Mouse (Mus musculus) intestine, postnatal 0 days (tissue): Measurements from ENCODE around the gene 2700097O09Rik. TPM values are rescaled to one million over a fixed set of nuclear protein-coding genes. Genes with fewer than 3 reads are reported as not detected.
A peak's percentile ranks its signal among the peaks of the same experiment; 100 is the strongest.
"Not testable (repeated sequence)": the region's sequence is repeated elsewhere in the genome, so short reads cannot be mapped to it uniquely, and the experiment has no call there.

Source experiments
- ATAC-seq: fragments of 200-750 bp; cut with Nextera tagmentation; 2 replicates; pipeline ENCODE4 v1.8.0; 2017; ENCODE audit warnings: mild to moderate bottlenecking, moderate TSS enrichment, moderate library complexity
- H3K27ac ChIP-seq: fragments of 300-500 bp; sonication (generic); 2 replicates; pipeline ENCODE4 v1.5.1; 2014; ENCODE audit warnings: mild to moderate bottlenecking, low read depth, low read length, moderate library complexity
- H3K27me3 ChIP-seq: fragments of 300-500 bp; sonication (generic); replicated peaks from 2 replicates; pipeline ENCODE4 v1.6.1; 2014; ENCODE audit warnings: low read length, mixed read lengths; ENCODE audit not compliant: control insufficient read depth, insufficient read depth
- H3K36me3 ChIP-seq: fragments of 300-500 bp; sonication (generic); 2 replicates; pipeline ENCODE4 v1.6.1; 2014; ENCODE audit warnings: mild to moderate bottlenecking, moderate library complexity; ENCODE audit not compliant: control insufficient read depth, insufficient read depth
- H3K4me1 ChIP-seq: fragments of 300-500 bp; sonication (generic); replicated peaks from 2 replicates; pipeline ENCODE4 v1.6.1; 2014; ENCODE audit warnings: antibody characterized with exemption, low read length, mixed read lengths; ENCODE audit not compliant: control insufficient read depth, insufficient read depth
- H3K4me2 ChIP-seq: fragments of 300-500 bp; sonication (generic); replicated peaks from 2 replicates; pipeline ENCODE4 v1.6.1; 2014; ENCODE audit warnings: low read depth, mild to moderate bottlenecking, moderate library complexity
- H3K4me3 ChIP-seq: fragments of 300-500 bp; sonication (generic); 2 replicates; pipeline ENCODE4 v1.5.1; 2014; ENCODE audit warnings: low read depth, low read length
- H3K9ac ChIP-seq: fragments of 300-500 bp; sonication (generic); 2 replicates; pipeline ENCODE4 v1.6.1; 2014; ENCODE audit warnings: mild to moderate bottlenecking, low read depth, low read length
- H3K9me3 ChIP-seq: fragments of 300-500 bp; sonication (generic); 2 replicates; pipeline ENCODE4 v1.6.1; 2016; ENCODE audit warnings: mixed run types; ENCODE audit not compliant: control insufficient read depth
- CTCF ChIP-seq: sonication (generic); IDR thresholded peaks from 2 replicates; pipeline ENCODE4 v1.5.1; 2016; ENCODE audit warnings: low read depth, mild to moderate bottlenecking, control low read depth, antibody characterized with exemption, moderate library complexity
- WGBS: fragments of 180-500 bp; shearing (Covaris S2); extraction: QIAGEN DNeasy Blood & Tissue Kit; methylation state at CpG from one replicate; pipeline ENCODE4 v1.1.7; 2014; 5-methylcytosine and 5-hydroxymethylcytosine counted together
- polyA plus RNA-seq: library from polyadenylated mRNA; unstranded; fragments of >200 nt; fragmentation: Nextera tagmentation; extraction: Ambion mirVana; gene quantifications from 2 replicates; pipeline ENCODE4 v1.2.1, GENCODE M21; 2015

2700097O09Rik gene
- polyA plus RNA-seq, 1 experiment from 2014 or later = 10.1 TPM

DNA sequence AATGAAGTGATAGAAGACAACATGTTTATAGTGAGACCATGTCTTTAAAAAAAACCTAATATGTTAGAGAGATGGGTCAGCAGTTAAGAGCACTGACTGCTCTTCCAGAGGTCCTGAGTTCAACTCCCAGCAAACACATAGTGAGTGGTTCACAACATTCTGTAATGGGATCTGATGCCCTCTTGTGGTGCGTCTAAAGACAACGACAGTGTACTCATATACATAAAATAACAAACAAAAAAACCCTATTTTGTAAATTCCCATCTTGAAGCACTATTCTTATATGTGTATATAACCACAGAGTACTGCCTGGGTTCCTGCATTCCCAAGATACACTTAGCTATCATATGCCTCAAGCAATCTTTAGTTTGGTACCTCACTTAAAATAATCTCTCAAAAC lies 1.2 kb downstream of the 2700097O09Rik start:
- not testable (repeated sequence) for H3K4me1 ChIP-seq, H3K27ac ChIP-seq, H3K9me3 ChIP-seq, H3K36me3 ChIP-seq, H3K9ac ChIP-seq, H3K4me3 ChIP-seq, ATAC-seq, H3K27me3 ChIP-seq
- WGBS = 33% methylated on average over 2 of the region's 2 CpGs
- TF ChIP-seq CTCF = peak; percentile 59
- peak overlapping the region; percentile 70; the same call in 1 of the 2 replicates for H3K4me2 ChIP-seq

DNA sequence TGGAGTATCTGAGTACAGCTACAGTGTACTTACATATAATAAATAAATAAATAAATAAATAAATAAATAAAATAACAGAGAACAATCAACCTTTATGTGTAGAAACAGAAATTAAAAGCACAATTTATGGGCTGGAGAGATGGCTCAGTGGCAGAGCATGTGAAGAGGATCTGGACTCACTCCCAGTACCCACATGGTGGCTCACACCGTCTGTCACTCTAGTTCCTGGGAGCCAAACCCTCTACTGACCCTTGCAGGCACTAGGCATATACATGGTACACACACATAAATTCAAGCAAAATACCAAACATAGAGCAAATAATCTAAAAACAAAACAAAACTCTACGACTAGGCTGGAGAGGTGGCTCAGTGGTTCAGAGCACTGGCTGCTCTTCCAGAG lies 4.6 kb downstream of the 2700097O09Rik start:
- ATAC-seq = no peak
- no peak for TF ChIP-seq CTCF
- no peaks in the 10 kb centered on the region for H3K36me3 ChIP-seq
- 91% methylated on average over 2 of the region's 2 CpGs for WGBS
- H3K9ac ChIP-seq = no peak overlapping the region
- no peak overlapping the region for H3K4me3 ChIP-seq
- no peaks in the 10 kb centered on the region for H3K27me3 ChIP-seq
- H3K4me1 ChIP-seq = no peaks in the 10 kb centered on the region
- no peak overlapping the region for H3K27ac ChIP-seq
- H3K4me2 ChIP-seq = no peak overlapping the region
- H3K9me3 ChIP-seq = no peaks in the 10 kb centered on the region

DNA sequence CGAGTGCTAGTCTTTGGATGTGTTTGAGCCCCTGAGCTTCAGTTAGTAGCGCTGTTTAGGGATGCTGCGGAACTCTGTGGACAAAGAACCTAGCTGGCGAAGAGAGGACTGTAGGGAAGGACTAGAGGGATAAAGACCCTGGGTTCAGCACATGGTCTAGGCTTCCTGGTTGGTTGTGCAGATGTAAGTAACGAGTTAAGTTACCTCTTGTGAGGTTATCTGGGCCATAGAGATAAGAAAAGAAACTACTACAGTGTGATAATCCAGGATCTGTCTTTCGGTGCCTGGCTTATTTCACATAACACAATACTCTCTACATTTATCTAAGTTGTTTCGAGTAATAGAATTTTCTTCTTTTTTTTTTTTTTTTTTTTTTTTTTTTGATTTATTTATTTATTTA lies 6.2 kb downstream of the 2700097O09Rik start:
- ATAC-seq = no peak
- TF ChIP-seq CTCF = no peak
- Histone ChIP-seq H3K4me3 (no peak overlapping the region), H3K27ac (no peak overlapping the region), H3K36me3 (no peaks in the 10 kb centered on the region), H3K9ac (no peak overlapping the region), H3K9me3 (no peaks in the 10 kb centered on the region), H3K4me2 (no peak overlapping the region), H3K4me1 (no peaks in the 10 kb centered on the region), H3K27me3 (no peaks in the 10 kb centered on the region)
- WGBS = 79% methylated on average over 7 of the region's 7 CpGs

DNA sequence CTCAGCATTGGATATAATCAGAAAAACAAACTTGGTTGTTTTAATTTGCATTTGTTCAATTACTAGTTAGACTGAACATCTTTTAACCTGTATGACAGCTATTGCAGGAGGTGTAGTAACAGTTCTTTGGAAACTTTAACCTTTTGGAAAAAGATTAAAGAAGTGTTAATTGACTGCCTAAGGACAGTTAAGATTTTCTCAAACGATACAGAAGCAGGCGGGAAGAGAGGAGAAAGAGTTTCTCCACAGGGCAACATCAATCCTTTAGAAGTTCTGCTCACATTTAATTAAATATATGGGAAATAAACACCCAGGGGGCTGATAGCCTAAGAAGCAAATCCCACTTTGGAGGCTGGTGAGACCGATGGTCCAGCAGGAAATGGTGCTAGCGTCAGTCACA lies 7.4 kb downstream of the 2700097O09Rik start:
- H3K4me2 ChIP-seq = no peak overlapping the region
- H3K27me3 ChIP-seq = no peaks in the 10 kb centered on the region
- H3K4me3 ChIP-seq = no peak overlapping the region
- no peak for ATAC-seq
- no peaks in the 10 kb centered on the region for H3K9me3 ChIP-seq
- no peaks in the 10 kb centered on the region for H3K4me1 ChIP-seq
- no peak overlapping the region for H3K9ac ChIP-seq
- no peak overlapping the region for H3K27ac ChIP-seq
- TF ChIP-seq CTCF = no peak
- 66% methylated on average over 4 of the region's 4 CpGs for WGBS
- no peaks in the 10 kb centered on the region; the same call in 1 of the 2 replicates for H3K36me3 ChIP-seq

DNA sequence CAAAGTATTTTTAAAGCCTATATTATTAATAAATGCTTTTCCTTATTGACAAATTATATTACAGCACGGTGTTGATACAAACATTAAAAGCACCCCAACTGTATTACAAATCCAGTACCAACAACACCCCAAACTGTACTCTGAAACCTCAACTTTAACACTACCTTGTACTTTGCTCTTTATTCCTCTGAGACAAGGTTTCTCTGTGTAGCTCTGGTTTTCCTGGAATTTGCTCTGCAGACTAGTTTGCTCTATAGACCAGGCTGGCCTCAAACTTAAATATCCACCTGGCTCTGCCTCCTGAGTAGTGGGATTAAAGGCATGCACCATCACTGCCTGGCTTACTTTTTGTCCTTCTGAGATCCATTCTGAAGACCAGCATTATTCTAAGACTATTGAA lies 17.8 kb downstream of the 2700097O09Rik start:
- peak; percentile 41; the same call in 1 of the 2 replicates for ATAC-seq
- Histone ChIP-seq H3K9me3 (no peaks in the 10 kb centered on the region), H3K36me3 (peaks cover 9% of the 10 kb centered on the region), H3K4me3 (no peak overlapping the region), H3K4me1 (no peaks in the 10 kb centered on the region), H3K9ac (no peak overlapping the region), H3K27me3 (no peaks in the 10 kb centered on the region), H3K27ac (peak overlapping the region; percentile 75), H3K4me2 (no peak overlapping the region)
- TF ChIP-seq CTCF = no peak
- 58% methylated on average over 1 of the region's 1 CpGs for WGBS

DNA sequence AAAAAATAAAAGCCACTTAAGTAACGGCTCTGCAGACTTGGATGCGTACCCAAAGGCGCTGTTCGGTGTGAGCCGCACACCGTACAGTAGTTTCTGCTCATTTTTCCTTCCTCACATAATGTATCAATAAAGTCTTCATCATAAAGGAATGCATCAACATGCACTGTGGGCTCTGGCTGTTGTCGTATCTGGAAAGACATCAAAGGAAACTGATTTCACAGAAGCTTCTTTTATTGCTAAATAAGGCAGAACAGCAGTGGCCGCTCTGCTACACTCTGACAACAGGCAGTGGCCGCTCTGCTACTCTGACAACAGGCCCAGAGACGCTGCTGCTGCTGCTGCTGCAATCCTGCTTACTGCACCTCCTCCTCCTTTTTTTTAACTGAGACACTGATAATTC lies 18.9 kb downstream of the 2700097O09Rik start:
- Histone ChIP-seq H3K4me3 (no peak overlapping the region), H3K27ac (peak overlapping the region; percentile 15; the same call in 1 of the 2 replicates), H3K36me3 (peaks cover 9% of the 10 kb centered on the region), H3K27me3 (no peaks in the 10 kb centered on the region), H3K9ac (no peak overlapping the region), H3K9me3 (no peaks in the 10 kb centered on the region), H3K4me1 (no peaks in the 10 kb centered on the region), H3K4me2 (no peak overlapping the region)
- TF ChIP-seq CTCF = no peak
- ATAC-seq = no peak
- WGBS = 68% methylated on average over 10 of the region's 10 CpGs
